Mouse (Mus musculus): ENCODE measurements at regions not wholly inside any gene's neighbourhood (a gene's known extent, or its start where the extent isn't known, plus 50 kb on each side); places are given as distances from the start of the nearest gene placed in this dataset.

DNA sequence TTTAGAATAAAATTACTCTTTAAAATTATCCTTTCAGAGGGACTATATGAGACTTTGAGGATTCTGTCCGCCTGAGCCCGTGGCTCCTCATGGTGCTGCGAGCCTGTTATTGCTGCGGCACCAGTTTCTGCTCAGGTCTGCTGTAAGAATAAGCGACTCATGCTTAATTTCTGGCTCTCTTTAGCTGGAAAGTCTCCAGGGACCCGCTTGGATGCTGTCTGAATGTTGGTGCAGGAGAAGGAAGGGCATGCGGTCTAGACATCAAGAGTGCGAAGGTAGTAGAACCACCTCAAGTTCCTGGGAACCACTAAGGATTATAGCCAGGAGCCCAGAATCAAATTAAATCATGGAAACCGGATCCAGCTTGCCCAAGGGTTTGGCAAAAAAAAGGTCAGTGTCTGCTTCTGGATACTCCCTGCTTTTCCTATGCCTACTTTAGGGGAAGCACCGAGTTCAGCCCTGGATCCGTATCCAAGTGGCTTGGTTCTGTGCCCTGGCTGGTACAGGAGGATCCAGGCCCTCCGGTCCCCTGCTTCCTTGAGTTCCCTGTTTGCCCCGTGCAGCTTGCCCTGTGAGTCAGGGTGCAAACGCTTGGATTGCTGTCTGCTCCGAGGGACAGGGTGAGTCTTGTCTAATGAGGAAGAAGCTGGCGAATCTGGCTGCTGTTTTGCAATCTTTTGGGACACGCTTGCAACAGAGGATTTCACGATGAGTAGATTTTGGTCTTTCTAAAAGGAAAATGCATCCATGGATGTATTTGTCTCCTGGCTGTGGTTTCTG is 138.2 kb upstream of the Prickle1 start:
- no peak overlapping the region for H3K4me3 ChIP-seq (replicated peaks)
- no peaks in the 10 kb centered on the region for H3K9me3 ChIP-seq
- 85% methylated on average over 18 of the region's 18 CpGs for WGBS
- no peak overlapping the region for H3K27ac ChIP-seq
- no peak overlapping the region for H3K9ac ChIP-seq (replicated peaks)
- no peaks in the 10 kb centered on the region for H3K36me3 ChIP-seq
- H3K27me3 ChIP-seq: no peaks in the 10 kb centered on the region
- ATAC-seq (ENCODE audit: insufficient number of reproducible peaks, insufficient read depth, low FRiP score, low TSS enrichment, low read depth): no peak
- no peak overlapping the region for H3K4me2 ChIP-seq
- H3K4me1 ChIP-seq (replicated peaks): peaks cover 13% of the 10 kb centered on the region

DNA sequence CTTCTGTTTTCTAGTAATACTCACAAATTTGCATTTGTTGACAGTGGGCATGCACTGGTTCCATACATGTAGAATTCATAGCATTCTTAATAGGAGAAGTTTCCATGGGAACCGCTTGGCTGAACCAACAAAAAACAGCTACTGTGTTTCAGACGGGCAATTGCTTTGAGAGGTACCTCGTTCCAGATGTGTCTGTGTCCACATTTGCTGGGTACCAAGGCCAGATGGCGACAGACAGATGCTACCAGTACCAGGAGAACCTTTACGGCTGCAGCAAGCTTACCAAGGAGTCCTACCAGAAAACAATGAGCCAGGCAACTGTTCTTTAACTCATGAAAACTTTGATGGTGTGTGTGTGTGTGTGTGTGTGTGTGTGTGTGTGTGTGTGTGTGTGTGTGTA is 137.1 kb upstream of the Prickle1 start:
- Histone ChIP-seq H3K4me1 (replicated peaks) (peaks cover 13% of the 10 kb centered on the region), H3K27me3 (no peaks in the 10 kb centered on the region)
- 31% methylated on average over 5 of the region's 5 CpGs for WGBS

GRCm38 (mm10) chr15:93731161-93731560 is 135.5 kb upstream of the Prickle1 start:
- Histone ChIP-seq H3K27ac (no peak overlapping the region), H3K36me3 (no peaks in the 10 kb centered on the region), H3K27me3 (no peaks in the 10 kb centered on the region), H3K4me3 (replicated peaks) (no peak overlapping the region), H3K9me3 (no peaks in the 10 kb centered on the region), H3K4me2 (no peak overlapping the region), H3K9ac (replicated peaks) (no peak overlapping the region), H3K4me1 (replicated peaks) (peaks cover 13% of the 10 kb centered on the region)
- 27% methylated on average over 6 of the region's 6 CpGs for WGBS
- ATAC-seq (ENCODE audit: insufficient number of reproducible peaks, insufficient read depth, low FRiP score, low TSS enrichment, low read depth): no peak

More for the DNA sequence above, 137.1 kb upstream of the Prickle1 start:
- no peak overlapping the region for H3K4me3 ChIP-seq (replicated peaks)
- H3K9ac ChIP-seq (replicated peaks): no peak overlapping the region
- no peak overlapping the region for H3K4me2 ChIP-seq
- ATAC-seq (ENCODE audit: insufficient number of reproducible peaks, insufficient read depth, low FRiP score, low TSS enrichment, low read depth): no peak
- no peak overlapping the region for H3K27ac ChIP-seq
- no peaks in the 10 kb centered on the region for H3K36me3 ChIP-seq
- H3K9me3 ChIP-seq: no peaks in the 10 kb centered on the region

- no peaks in the 10 kb centered on the region for H3K36me3 ChIP-seq
- peaks cover 29% of the 10 kb centered on the region for H3K4me1 ChIP-seq (replicated peaks)
- no peak overlapping the region for H3K9ac ChIP-seq (replicated peaks)
- H3K27me3 ChIP-seq: no peaks in the 10 kb centered on the region
- no peak overlapping the region for H3K4me2 ChIP-seq
- no peak for ATAC-seq (ENCODE audit: insufficient number of reproducible peaks, insufficient read depth, low FRiP score, low TSS enrichment, low read depth)
- H3K27ac ChIP-seq: no peak overlapping the region
- 45% methylated on average over 4 of the region's 4 CpGs for WGBS
- no peak overlapping the region for H3K4me3 ChIP-seq (replicated peaks)
- H3K9me3 ChIP-seq: no peaks in the 10 kb centered on the region
Observed at GRCm38 (mm10) chr15:93715443-93715842, 119.8 kb upstream of the Prickle1 start.

- H3K4me1 ChIP-seq (replicated peaks): peaks cover 36% of the 10 kb centered on the region
- no peak overlapping the region for H3K4me2 ChIP-seq
- WGBS: 90% methylated on average over 7 of the region's 7 CpGs
- ATAC-seq (ENCODE audit: insufficient number of reproducible peaks, insufficient read depth, low FRiP score, low TSS enrichment, low read depth): no peak
- no peak overlapping the region for H3K27ac ChIP-seq
- H3K4me3 ChIP-seq (replicated peaks): no peak overlapping the region
- no peaks in the 10 kb centered on the region for H3K9me3 ChIP-seq
- H3K27me3 ChIP-seq: no peaks in the 10 kb centered on the region
- no peak overlapping the region for H3K9ac ChIP-seq (replicated peaks)
- no peaks in the 10 kb centered on the region for H3K36me3 ChIP-seq
Observed at GRCm38 (mm10) chr15:93713428-93713827, 117.7 kb upstream of the Prickle1 start.

- no peak overlapping the region for H3K27ac ChIP-seq
- peaks cover 43% of the 10 kb centered on the region for H3K4me1 ChIP-seq (replicated peaks)
- ATAC-seq (ENCODE audit: insufficient number of reproducible peaks, insufficient read depth, low FRiP score, low TSS enrichment, low read depth): no peak
- H3K9ac ChIP-seq (replicated peaks): no peak overlapping the region
- no peak overlapping the region for H3K4me2 ChIP-seq
- H3K27me3 ChIP-seq: no peaks in the 10 kb centered on the region
- 42% methylated on average over 10 of the region's 10 CpGs for WGBS
- H3K36me3 ChIP-seq: no peaks in the 10 kb centered on the region
- no peak overlapping the region for H3K4me3 ChIP-seq (replicated peaks)
- H3K9me3 ChIP-seq: no peaks in the 10 kb centered on the region
Observed at GRCm38 (mm10) chr15:93712594-93712993, 116.9 kb upstream of the Prickle1 start.

GRCm38 (mm10) chr15:93711150-93711784 is 115.6 kb upstream of the Prickle1 start:
- Histone ChIP-seq H3K9me3 (no peaks in the 10 kb centered on the region), H3K27ac (peak overlapping the region; percentile 50; the same call in 1 of the 2 replicates), H3K4me3 (replicated peaks) (no peak overlapping the region), H3K27me3 (no peaks in the 10 kb centered on the region), H3K4me1 (replicated peaks) (peaks cover 57% of the 10 kb centered on the region), H3K9ac (replicated peaks) (no peak overlapping the region), H3K4me2 (peak overlapping the region; percentile 8; the same call in 1 of the 2 replicates), H3K36me3 (no peaks in the 10 kb centered on the region)
- 38% methylated on average over 13 of the region's 13 CpGs for WGBS
- ATAC-seq (ENCODE audit: insufficient number of reproducible peaks, insufficient read depth, low FRiP score, low TSS enrichment, low read depth): no peak

DNA sequence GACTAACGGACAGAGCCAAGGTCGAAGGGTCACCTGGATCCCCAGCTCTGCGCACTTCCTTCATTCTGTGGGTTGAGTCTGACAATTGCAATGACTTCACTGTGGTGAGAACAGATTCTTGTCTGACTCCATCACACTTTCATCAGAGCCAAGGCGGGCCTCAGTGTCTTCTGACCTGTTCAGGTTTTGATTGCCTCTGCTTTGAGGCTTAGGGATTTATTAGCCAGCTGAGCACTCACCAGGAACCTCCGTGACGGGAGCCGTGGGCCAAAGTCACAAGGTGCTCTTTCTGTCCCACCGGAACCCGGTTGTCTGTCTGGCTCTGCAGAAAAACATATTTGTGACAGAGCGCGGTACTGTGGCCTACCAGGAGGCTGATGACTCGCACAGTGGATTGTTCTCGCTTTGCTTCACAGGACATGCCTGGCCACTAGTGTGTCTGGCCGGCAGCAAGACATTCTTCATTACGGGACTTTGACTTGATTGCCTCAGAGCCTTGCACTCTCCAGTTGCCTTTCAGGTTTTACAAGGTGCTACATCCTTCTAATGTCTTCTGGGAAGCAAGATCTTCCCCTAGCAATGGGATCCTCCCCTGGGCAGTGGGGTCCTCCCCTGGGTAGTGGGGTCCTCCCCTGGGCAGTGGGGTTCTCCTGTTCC is 114.9 kb upstream of the Prickle1 start:
- Histone ChIP-seq H3K27me3 (no peaks in the 10 kb centered on the region), H3K4me1 (replicated peaks) (peaks cover 60% of the 10 kb centered on the region), H3K4me3 (replicated peaks) (no peak overlapping the region), H3K4me2 (peak overlapping the region; percentile 8; the same call in 1 of the 2 replicates), H3K9me3 (no peaks in the 10 kb centered on the region), H3K27ac (no peak overlapping the region), H3K9ac (replicated peaks) (no peak overlapping the region), H3K36me3 (no peaks in the 10 kb centered on the region)
- WGBS: 47% methylated on average over 15 of the region's 15 CpGs
- ATAC-seq (ENCODE audit: insufficient number of reproducible peaks, insufficient read depth, low FRiP score, low TSS enrichment, low read depth): no peak

- peaks cover 44% of the 10 kb centered on the region for H3K4me1 ChIP-seq (replicated peaks)
- no peak overlapping the region for H3K4me3 ChIP-seq (replicated peaks)
- WGBS: 57% methylated on average over 11 of the region's 11 CpGs
- no peaks in the 10 kb centered on the region for H3K36me3 ChIP-seq
- H3K9me3 ChIP-seq: no peaks in the 10 kb centered on the region
- no peak overlapping the region for H3K4me2 ChIP-seq
- no peaks in the 10 kb centered on the region for H3K27me3 ChIP-seq
- 0 out of 2 replicates have a peak, but pooled peaks have one; percentile 27 for ATAC-seq (ENCODE audit: insufficient number of reproducible peaks, insufficient read depth, low FRiP score, low TSS enrichment, low read depth)
- 0 out of 2 replicates have a peak overlapping the region, but pooled peaks have one; percentile 2 for H3K27ac ChIP-seq
- no peak overlapping the region for H3K9ac ChIP-seq (replicated peaks)
Observed at GRCm38 (mm10) chr15:93706366-93706930, 110.8 kb upstream of the Prickle1 start.

GRCm38 (mm10) chr15:93705651-93706050 is 110.0 kb upstream of the Prickle1 start:
- no peak for ATAC-seq (ENCODE audit: insufficient number of reproducible peaks, insufficient read depth, low FRiP score, low TSS enrichment, low read depth)
- Histone ChIP-seq H3K4me2 (no peak overlapping the region), H3K4me3 (replicated peaks) (no peak overlapping the region), H3K27me3 (no peaks in the 10 kb centered on the region), H3K4me1 (replicated peaks) (peaks cover 36% of the 10 kb centered on the region), H3K9ac (replicated peaks) (no peak overlapping the region), H3K36me3 (no peaks in the 10 kb centered on the region), H3K27ac (no peak overlapping the region), H3K9me3 (no peaks in the 10 kb centered on the region)
- WGBS: 57% methylated on average over 4 of the region's 4 CpGs

GRCm38 (mm10) chr15:93705109-93705508 is 109.4 kb upstream of the Prickle1 start:
- H3K36me3 ChIP-seq: no peaks in the 10 kb centered on the region
- no peak overlapping the region for H3K27ac ChIP-seq
- H3K4me1 ChIP-seq (replicated peaks): peaks cover 32% of the 10 kb centered on the region
- 94% methylated on average over 1 of the region's 1 CpGs for WGBS
- H3K27me3 ChIP-seq: no peaks in the 10 kb centered on the region
- H3K9me3 ChIP-seq: no peaks in the 10 kb centered on the region
- no peak for ATAC-seq (ENCODE audit: insufficient number of reproducible peaks, insufficient read depth, low FRiP score, low TSS enrichment, low read depth)
- no peak overlapping the region for H3K4me2 ChIP-seq
- H3K9ac ChIP-seq (replicated peaks): no peak overlapping the region
- no peak overlapping the region for H3K4me3 ChIP-seq (replicated peaks)

Data from limb, embryonic 12.5 days (tissue).